Mouse (Mus musculus): ENCODE measurements around the gene Vmn1r183. TPM values are rescaled to one million over a fixed set of nuclear protein-coding genes. Genes with fewer than 3 reads are reported as not detected.

Vmn1r183 gene
- not detected for polyA plus RNA-seq (2014; fragmentation: Illumina TruSeq; extraction: RNeasy Lipid Tissue Mini Kit (QIAGEN cat#74804); ENCODE audit: low replicate concordance)

GRCm38 (mm10) chr7:24052660-24053304 lies at the start of gene Vmn1r183:
Vmn1r183 (plus strand) TSS chr7:24053254.

GRCm38 (mm10) chr7:24081634-24082431 lies 28.8 kb downstream of the Vmn1r183 start, which contains the start of gene Zfp180:
Zfp180 (plus strand) TSS chr7:24081924.

GRCm38 (mm10) chr7:24112156-24112856 lies 59.3 kb downstream of the Vmn1r183 start, which contains the start of gene Zfp112:
Zfp112 (plus strand) TSS chr7:24112314.

Other genes starting within 250 kb of the Vmn1r183 start
- not detected for gene Vmn1r175, start 242.6 kb upstream of the Vmn1r183 start, polyA plus RNA-seq (2014; fragmentation: Illumina TruSeq; extraction: RNeasy Lipid Tissue Mini Kit (QIAGEN cat#74804); ENCODE audit: low replicate concordance)
- not detected for gene Vmn1r176, start 215.9 kb upstream of the Vmn1r183 start, polyA plus RNA-seq (2014; fragmentation: Illumina TruSeq; extraction: RNeasy Lipid Tissue Mini Kit (QIAGEN cat#74804); ENCODE audit: low replicate concordance)
- not detected for gene Vmn1r177, start 186.8 kb upstream of the Vmn1r183 start, polyA plus RNA-seq (2014; fragmentation: Illumina TruSeq; extraction: RNeasy Lipid Tissue Mini Kit (QIAGEN cat#74804); ENCODE audit: low replicate concordance)
- gene Vmn1r178, start 161.2 kb upstream of the Vmn1r183 start, polyA plus RNA-seq (2014; fragmentation: Illumina TruSeq; extraction: RNeasy Lipid Tissue Mini Kit (QIAGEN cat#74804); ENCODE audit: low replicate concordance) = not detected
- gene Vmn1r179, start 126.3 kb upstream of the Vmn1r183 start, polyA plus RNA-seq (2014; fragmentation: Illumina TruSeq; extraction: RNeasy Lipid Tissue Mini Kit (QIAGEN cat#74804); ENCODE audit: low replicate concordance) = not detected
- gene Vmn1r180, start 102.6 kb upstream of the Vmn1r183 start, polyA plus RNA-seq (2014; fragmentation: Illumina TruSeq; extraction: RNeasy Lipid Tissue Mini Kit (QIAGEN cat#74804); ENCODE audit: low replicate concordance) = not detected
- not detected for gene Vmn1r181, start 78.6 kb upstream of the Vmn1r183 start, polyA plus RNA-seq (2014; fragmentation: Illumina TruSeq; extraction: RNeasy Lipid Tissue Mini Kit (QIAGEN cat#74804); ENCODE audit: low replicate concordance)
- not detected for gene V1rd19, start 51.6 kb upstream of the Vmn1r183 start, polyA plus RNA-seq (2014; fragmentation: Illumina TruSeq; extraction: RNeasy Lipid Tissue Mini Kit (QIAGEN cat#74804); ENCODE audit: low replicate concordance)
- gene Zfp180, start 28.7 kb downstream of the Vmn1r183 start, polyA plus RNA-seq (2014; fragmentation: Illumina TruSeq; extraction: RNeasy Lipid Tissue Mini Kit (QIAGEN cat#74804); ENCODE audit: low replicate concordance) = 7.6 TPM
- 1.0 TPM for gene Zfp112, start 59.1 kb downstream of the Vmn1r183 start, polyA plus RNA-seq (2014; fragmentation: Illumina TruSeq; extraction: RNeasy Lipid Tissue Mini Kit (QIAGEN cat#74804); ENCODE audit: low replicate concordance)
- 4.6 TPM for gene Zfp235, start 80.9 kb downstream of the Vmn1r183 start, polyA plus RNA-seq (2014; fragmentation: Illumina TruSeq; extraction: RNeasy Lipid Tissue Mini Kit (QIAGEN cat#74804); ENCODE audit: low replicate concordance)
- 0.11 TPM for gene Zfp114, start 121.8 kb downstream of the Vmn1r183 start, polyA plus RNA-seq (2014; fragmentation: Illumina TruSeq; extraction: RNeasy Lipid Tissue Mini Kit (QIAGEN cat#74804); ENCODE audit: low replicate concordance)
- 3.9 TPM for gene Zfp111, start 158.2 kb downstream of the Vmn1r183 start, polyA plus RNA-seq (2014; fragmentation: Illumina TruSeq; extraction: RNeasy Lipid Tissue Mini Kit (QIAGEN cat#74804); ENCODE audit: low replicate concordance)
- 1.0 TPM for gene Zfp109, start 184.3 kb downstream of the Vmn1r183 start, polyA plus RNA-seq (2014; fragmentation: Illumina TruSeq; extraction: RNeasy Lipid Tissue Mini Kit (QIAGEN cat#74804); ENCODE audit: low replicate concordance)
- gene Zfp108, start 201.5 kb downstream of the Vmn1r183 start, polyA plus RNA-seq (2014; fragmentation: Illumina TruSeq; extraction: RNeasy Lipid Tissue Mini Kit (QIAGEN cat#74804); ENCODE audit: low replicate concordance) = 2.0 TPM
- 2.7 TPM for gene Zfp93, start 217.2 kb downstream of the Vmn1r183 start, polyA plus RNA-seq (2014; fragmentation: Illumina TruSeq; extraction: RNeasy Lipid Tissue Mini Kit (QIAGEN cat#74804); ENCODE audit: low replicate concordance)
- 2.2 TPM for gene Zfp61, start 248.0 kb downstream of the Vmn1r183 start, polyA plus RNA-seq (2014; fragmentation: Illumina TruSeq; extraction: RNeasy Lipid Tissue Mini Kit (QIAGEN cat#74804); ENCODE audit: low replicate concordance)